Mouse (Mus musculus): ENCODE results near the gene Rfesd. TPM values are rescaled to one million over a fixed set of nuclear protein-coding genes. Genes with fewer than 3 reads are reported as not detected.
A peak's percentile ranks its signal among the peaks of the same experiment; 100 is the strongest.

The Rfesd gene
- 10 to 100 TPM; 19.7 to 20.4 TPM for total RNA-seq (2021)
- long read RNA-seq, transcript Rfesd-203 (4 exons, 1,436 nt), result major isoform, 10 of 21 reads
- long read RNA-seq, transcript Rfesd-201 (4 exons, 2,807 nt), result minor isoform, 8 of 21 reads
- long read RNA-seq, partial matches to known transcripts, result 0 of 21 reads
- long read RNA-seq, other reads (novel, unspliced or antisense), result 0 of 21 reads

DNA sequence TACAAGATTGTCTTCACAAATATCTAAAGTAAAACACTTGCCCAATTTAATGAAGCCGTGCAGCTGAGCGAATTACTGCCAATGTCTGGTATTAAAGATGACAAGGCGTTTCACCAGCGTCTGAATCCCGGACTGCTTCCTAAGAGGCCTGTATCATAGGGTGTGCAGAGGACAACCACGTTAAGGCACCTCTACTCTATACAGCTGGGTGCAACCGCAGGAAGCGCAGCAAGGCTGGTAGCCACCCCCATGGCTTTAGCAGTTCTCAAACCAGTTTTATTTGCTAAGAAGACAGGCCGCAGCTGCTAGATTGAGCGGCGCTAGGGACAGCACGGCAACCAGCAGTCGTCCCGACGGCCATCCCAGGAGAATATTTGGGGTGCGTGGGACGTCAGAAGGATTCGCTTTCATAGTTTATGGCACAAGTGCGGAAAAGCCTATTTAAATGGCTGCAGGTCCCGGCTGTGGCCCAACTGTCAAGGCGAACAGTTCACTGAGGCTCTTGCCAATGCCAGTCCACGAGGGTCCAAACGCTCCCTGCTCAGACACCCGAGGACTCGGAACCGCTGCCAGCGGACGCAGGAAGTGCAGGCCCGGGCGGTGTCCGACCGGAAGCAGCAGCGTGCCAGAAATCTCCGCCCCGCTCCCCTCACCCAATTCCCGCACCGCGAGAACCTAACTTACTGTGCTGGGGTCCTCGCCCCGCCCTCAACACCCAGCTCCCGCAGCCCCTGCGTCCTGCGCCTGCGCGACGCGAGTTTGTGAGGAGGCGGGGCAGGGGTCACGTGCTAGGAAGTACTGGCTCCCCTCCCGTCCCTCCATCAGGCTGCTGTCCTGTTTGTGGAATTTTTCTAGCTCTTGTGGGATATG is at the start of gene Rfesd:
TSS of gene Rfesd (minus strand) at position 746 of the 870 bp plus-strand sequence.
- DNase-seq (ENCODE audit: low spot score in 2 of 2), result peak; percentile 95 to 98

DNA sequence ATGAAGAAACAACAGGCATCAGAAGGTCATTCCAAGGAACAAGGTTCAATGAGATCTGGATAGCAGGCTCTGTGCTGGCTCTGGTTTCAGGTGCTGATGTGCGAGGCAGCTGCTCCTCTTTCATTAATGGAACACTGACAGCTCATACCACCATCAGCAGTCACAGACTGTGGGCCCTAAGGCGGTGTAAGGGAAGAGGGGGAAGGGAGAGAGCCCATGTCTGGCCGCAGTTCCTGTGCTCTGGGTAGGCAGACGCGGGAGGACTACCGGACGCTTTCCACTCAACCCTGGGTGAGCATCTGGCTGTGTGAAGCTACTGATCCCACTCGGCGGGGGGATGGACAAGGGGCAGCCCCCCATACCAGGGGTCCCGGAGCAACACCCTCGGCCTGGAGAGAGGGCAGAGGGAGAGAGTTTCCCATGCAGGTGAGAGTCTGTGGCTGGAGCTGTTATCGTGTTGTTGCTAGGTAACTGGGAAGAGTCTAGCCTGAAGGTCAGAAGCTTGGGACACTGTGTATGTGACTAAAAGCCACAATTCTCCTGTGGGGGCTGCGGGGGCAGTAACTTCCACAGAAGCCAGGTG is 45.9 kb upstream of the Rfesd start:
- DNase-seq (ENCODE audit: low spot score in 2 of 2), result no peak

DNA sequence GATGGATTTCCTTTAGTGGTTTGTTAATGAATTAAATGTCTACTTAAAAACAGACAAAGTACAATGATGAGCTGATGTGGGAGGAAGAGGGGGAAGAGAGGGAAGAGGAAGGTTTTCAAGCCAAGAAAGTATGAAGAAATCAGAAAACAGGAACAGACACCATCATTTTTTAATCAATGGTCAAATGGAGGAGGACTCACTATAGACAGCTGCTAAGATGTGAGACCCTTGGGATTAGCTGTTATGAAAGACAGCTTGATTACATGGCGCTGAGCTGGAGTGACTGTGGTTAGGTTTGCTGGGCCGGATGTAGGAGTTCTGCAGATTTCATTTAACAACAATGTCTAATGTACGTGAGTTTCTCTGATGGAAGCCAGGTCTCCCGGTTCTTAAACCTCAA is 45.0 kb upstream of the Rfesd start:
- no peak for DNase-seq (ENCODE audit: low spot score in 2 of 2)

DNA sequence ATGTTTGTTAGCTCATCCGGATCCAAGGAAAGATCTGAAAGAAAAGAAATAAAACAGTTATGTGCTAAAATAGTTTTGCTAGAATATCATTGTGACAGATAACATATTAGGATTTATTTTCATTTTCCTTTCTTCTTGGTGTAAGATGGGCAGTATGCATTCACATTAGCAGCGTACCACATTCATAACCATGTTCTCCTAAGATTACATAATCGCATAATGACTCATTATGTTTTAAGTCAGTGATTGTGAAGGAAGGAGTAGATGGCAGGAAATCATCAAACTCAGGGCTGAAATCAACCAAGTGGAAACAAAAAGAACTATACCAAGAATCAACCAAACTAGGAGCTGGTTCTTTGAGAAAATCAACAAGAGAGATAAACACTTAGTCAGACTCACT is 44.0 kb upstream of the Rfesd start:
- DNase-seq (ENCODE audit: low spot score in 2 of 2), result no peak

DNA sequence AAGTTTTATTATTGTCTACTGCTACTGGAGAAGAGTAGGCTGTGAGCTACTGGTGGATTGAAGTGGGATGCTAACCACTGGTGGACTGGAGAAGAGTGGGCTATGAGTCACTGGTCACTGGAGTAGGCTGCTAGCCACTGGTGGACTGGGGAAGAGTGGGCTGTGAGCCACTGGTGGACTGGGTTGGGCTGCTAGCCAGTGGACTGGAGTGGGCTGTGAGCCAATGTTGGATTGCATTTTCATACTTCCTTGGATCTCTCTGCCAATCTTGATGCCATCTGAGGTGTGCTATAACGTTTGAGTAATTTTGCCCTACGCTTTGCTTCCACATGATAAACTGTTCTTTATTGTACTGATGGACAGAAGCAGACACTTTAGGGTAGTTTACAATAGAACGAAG is 43.6 kb upstream of the Rfesd start:
- DNase-seq (ENCODE audit: low spot score in 2 of 2), result no peak

DNA sequence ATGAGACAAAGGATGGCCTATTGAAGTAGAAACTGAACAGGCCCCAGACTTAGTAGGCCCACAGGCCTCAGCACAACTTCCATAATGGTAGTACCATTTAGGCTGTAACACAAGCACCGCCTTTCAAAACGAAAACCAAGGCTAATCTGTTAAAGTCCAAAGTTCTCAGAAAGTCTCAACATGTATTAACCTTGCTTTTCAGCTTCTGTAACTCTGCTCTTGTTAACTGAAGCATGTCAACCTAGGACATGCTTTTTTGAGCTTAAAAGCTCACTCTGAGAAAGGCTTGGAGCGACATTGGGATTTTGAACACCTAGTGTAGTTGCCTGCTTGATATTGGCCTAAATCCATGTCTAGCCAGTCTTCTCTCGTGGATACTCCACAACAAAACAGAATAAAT is 41.1 kb upstream of the Rfesd start:
- DNase-seq (ENCODE audit: low spot score in 2 of 2), result no peak

DNA sequence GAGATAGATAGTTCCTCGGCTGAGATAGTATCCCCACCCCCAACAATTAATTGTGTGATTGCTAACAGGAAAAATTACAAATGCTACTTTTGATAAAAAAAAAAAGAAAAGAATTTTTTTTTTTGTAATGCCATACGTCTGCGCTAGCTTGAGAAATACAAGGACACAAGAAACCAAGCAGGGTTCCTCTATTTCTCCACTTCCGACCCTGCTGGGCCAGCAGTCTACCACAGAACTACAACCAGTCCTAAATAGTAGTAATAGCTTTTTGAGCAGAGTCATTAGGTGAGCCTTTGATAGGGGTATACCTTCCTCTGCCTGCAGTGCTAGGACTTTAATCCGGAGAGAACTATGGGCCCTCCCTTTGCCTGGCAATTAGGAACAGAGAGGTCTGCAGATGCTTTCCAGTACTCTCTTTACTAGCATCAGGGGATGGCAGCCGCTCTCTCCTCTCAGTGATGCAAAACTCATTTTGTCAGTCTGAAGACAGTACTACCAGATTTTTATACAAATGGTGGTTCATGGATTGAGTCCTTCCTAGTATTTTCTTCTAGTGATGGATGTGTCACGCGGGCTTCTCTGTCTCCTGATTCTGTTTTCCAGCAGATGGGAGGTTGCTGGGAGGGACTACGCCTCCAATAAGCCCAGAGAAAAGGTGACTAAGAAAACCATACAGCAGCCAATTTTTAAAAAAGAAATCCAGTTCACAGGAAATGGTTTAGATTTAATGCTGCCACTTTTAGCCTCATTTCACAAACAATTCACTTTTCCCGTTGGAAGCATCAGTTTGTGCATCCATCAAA is 38.9 kb upstream of the Rfesd start:
- peak in 1 of 2 experiments; percentile 24 for DNase-seq (ENCODE audit: low spot score in 2 of 2)

DNA sequence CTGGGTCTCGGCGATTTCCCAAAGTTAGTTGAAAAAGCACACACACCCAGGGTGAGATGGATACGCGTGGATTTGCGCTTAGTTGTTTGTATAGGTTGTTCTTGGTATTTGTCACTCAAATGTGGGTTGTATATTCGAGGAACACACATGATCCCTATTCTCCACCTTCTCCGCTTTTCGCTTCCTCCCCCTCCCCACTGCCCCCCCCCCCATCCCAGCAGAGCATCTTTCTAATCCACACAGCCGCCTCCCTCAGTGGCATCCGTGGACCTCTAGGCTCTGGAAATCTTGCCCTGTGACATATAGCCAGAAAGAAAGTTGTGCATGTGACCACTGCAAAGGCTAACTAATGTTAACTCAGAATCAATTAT is 38.4 kb upstream of the Rfesd start, which contains the start of gene Gpr150:
TSS of gene Gpr150 (minus strand) at position 101 of the 371 bp plus-strand sequence.
- DNase-seq (ENCODE audit: low spot score in 2 of 2), result no peak

DNA sequence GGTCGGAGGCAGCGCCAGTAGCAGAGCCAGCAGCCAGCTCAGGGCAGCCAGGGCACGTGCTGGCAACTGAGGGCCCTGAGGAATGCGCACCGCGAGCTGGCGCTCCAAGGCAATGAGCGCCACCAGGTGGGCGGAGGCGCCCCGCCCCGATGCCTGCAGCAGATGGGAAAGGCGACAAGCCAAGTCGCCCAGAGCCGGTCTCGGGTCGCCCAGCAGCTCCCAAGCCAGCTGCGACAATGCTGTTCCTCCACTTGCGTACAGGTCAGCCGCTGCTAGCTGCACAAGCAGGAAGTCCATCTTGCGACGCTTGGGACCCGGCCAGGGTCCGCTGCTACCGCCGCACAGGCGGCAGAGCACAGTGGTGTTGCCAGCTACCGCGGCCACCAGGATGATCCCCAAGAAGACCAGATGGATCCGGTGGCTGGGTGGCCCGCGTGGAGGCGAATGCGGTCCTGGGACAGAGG is 37.8 kb upstream of the Rfesd start:
- DNase-seq (ENCODE audit: low spot score in 2 of 2), result peak; percentile 68 to 77

DNA sequence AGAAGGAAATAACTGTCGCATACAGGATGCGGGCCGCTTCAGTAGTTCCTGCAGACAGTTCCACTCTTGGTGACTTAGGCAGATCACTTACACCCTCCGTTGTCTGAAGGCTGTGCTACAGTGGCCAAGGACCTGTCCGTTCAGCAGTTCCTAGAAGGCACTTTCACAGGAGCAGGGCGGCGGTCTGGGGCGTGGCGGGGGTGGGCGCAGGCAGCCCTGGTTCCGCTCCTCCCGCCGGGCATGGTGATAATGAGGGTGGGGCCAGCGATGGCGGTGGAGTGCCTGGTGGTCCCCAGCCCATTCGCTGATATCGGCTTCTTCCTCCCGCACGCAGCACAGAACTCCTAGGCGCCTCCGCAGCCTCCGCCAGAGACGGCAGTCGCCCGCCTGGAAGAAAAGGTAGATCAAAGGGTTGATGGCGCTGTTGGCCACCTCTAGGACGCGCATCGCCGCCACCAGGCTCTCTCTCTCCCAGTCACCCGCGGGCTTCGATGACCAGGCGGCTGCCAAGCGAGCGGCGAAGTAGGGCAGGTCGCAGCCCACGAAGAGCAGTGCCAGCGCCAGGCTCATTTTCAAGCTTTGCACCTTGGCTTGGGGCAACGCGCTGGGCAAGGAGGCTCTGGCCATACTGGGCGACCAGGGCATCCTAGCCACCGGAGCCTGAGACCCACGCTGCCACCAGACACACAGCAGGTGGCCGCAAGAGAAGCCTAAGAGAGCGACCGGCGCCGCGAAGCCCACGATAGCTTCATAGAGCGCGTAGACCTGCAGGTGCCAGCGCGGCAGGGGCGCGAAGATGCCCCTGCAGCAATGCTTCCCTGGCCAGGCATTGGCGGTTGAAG is 37.1 kb upstream of the Rfesd start:
- peak; percentile 38 to 57 for DNase-seq (ENCODE audit: low spot score in 2 of 2)

DNA sequence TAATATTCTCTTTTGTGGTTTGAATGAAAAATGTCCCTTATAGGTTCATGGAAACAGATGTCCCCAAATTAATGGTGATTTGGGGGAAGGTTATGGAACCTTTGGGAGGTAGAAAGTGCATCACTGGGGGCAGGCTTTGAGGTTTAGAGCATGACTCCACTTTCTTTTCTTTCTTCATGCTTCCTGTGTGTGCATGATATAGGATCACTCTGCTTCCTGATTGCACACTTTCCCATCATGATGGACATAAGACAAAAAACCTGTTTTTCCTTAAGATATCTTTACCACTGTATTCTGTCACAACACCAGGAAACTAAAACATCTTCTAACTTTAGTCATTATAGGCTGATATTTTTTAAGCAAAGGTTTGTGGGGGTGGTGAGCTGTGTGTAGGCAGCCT is 26.5 kb upstream of the Rfesd start:
- DNase-seq (ENCODE audit: low spot score in 2 of 2), result no peak

DNA sequence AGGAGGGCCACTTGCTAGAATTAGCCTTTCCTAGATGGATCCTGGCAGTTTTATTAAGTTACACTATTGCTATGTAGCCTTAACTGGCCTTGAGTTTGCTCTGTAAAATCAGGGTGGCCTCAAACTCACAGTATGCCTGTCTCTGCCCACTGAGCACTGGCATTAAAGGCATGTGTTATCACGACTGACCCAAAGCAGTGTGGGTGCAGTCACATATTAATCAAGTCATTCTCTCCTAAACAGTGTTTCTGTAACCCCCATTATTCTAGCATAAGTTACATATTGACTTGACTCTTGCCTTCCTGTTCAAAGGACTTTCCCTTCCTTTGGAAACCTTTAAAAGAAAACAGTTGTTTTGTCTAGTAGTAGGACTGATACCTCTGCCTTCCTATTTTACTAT is 23.9 kb upstream of the Rfesd start:
- DNase-seq (ENCODE audit: low spot score in 2 of 2), result no peak

DNA sequence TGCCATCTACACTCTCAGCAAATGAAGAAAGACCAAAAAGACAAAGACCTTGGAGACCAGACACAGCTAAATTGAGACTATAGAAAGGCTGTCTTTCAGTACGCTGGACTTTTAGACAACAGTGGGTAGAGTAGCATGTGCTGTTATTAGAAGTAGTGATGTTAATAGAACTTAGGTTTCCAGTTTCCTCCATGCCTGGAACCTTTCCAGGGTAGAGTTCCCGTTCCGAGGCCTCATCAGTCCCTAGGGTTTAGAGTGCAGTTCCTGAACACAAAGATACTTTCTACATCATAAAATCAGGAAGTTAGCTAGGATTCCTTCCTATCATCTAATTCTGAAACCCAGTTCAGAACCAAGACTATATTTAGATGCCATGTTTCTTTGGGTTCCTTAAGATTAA is 6.1 kb upstream of the Rfesd start:
- DNase-seq (ENCODE audit: low spot score in 2 of 2), result no peak

DNA sequence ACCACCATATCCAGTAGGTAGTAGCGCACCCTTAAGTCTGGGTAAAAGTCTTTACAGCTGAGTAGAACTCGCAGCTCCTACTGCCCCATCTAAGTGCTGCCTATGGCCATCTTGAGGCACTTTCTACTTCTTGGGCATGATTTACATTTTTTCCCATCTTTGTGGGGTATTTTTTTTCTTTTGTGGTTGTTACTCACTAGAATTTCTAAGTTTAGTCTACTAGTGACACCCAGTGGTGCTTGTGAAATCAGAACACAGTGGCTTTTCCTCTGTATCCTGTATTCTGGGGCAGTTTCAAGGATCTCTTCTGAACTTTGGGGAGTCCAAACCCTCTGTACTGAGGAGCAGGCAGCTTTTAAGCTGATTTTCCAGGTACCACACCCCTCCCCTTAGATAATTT is 3.3 kb upstream of the Rfesd start:
- peak; percentile 10 to 21 for DNase-seq (ENCODE audit: low spot score in 2 of 2)

DNA sequence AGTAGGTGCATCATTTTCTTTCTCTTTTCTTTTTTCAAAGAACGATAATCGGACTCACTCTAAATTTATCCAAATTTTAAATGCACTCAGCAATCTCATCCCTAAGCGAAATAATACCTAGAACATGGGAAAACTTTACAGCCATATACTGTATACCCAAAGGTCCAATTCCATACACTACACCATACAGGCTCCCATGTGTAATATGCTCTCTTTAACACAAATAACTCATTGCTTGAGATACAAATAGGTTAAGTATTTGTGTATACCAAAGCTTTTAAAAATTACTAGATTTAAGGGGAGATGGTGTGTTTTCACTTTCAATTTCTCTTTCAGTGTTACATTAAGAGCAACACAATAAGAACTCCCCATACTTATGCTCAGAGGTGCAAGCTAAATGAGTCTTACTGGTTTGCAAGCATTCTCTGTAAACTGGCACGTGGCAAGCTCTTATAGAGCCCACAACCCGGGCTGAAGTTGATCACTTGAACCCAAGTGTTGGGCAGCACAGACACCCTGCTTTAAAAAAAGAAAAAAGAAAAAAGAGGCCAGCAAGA is 403 bp upstream of the Rfesd start:
- DNase-seq (ENCODE audit: low spot score in 2 of 2), result no peak

DNA sequence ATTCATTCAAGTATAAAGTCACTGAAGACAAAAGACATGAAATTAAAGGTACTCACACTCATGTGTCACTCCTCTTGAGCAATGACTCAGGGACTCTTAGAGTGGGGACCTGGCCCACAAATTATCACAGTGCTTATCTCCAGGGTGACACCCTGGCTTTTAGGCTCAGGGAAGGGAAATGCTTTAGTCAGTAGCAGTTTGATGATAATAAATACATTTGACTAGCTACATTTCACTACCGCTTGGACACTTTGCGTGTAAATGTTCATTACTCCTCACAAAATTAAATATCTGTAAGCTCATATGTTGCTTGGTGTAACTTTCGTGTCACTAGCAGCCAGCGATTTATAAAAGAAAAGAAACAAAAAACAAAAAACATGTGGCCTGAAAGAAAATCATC is 1.1 kb downstream of the Rfesd start:
- no peak for DNase-seq (ENCODE audit: low spot score in 2 of 2)

DNA sequence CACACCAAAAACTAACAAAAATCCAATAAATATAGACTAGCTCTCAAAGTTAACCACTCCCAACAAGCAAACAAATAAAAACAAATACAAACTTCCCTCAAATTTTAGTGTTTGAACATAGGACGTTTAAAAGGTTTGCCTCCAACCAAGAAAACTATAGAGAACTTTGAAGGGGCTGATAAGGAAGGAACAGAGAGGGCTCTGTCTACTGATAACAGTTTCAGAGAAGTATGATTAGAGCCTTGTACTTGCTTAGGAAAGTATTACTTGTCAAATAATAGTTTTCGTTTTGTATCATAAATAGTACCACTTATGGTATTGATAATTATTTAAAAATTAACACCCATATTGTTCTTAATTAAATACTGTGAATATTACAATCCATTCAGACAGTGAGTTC is 4.0 kb downstream of the Rfesd start:
- DNase-seq (ENCODE audit: low spot score in 2 of 2), result no peak

DNA sequence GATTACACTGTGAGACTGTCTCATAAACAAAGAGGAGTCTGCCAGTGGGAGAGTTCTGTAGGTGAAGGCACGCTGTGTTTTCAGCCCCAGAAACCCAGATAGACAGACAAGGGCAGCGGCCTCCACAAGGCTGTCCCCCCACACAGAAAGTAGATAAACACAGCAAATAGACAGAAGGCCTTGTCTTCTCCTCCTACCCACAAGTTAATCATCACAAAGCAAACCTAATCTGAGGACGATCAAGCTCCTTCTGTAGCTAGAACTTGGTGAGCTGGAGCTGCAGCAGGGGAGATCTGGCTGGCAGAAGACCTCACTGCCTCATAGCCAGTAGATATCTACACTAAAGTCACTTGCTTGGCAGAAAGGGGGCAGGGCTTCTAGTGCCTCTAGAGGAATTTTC is 15.2 kb downstream of the Rfesd start:
- DNase-seq (ENCODE audit: low spot score in 2 of 2), result no peak

DNA sequence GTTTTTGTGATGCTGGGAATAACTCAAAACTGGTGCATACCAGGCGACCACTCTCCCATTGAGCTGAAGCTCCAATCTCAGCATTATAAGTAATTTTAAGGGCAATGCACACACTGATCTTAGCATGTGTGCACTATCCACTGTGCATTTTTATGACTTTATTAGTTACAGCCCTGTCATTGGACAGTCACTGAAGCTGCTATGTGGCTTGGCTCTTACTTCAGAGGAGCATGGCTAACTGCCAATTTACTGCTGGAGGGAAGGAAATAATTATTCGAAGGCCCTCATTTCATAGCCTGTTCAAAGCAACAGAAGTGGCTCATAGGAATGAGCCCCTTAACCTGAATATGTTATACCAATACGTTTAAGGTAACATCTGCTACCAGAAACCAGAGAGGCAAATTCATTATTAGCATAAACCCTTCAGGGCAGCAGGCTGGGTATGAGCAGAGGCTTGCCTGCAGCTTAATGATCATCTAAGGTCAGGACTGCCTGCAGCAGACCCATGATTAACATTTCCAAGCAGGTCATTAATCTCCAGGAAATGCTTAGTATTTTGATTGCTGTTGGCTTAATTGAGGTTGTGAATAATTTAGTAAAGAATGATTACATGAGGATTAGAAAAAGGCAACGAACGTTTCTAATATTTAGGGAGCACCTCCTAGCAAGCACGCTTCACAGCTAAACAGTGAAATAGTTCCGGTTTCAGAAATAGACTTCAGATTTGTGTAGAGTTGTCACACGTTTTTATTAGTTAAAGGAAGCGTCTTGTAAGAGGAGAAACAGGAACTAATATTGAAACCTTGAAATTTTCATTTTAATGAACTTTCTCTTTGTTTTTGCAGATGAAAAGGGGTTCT is 26.1 kb downstream of the Rfesd start:
- DNase-seq (ENCODE audit: low spot score in 2 of 2), result no peak
